Mouse (Mus musculus) kidney, postnatal 0 days (tissue): Measurements from ENCODE around the gene Sema3f. TPM values are rescaled to one million over a fixed set of nuclear protein-coding genes. Genes with fewer than 3 reads are reported as not detected.
A peak's percentile ranks its signal among the peaks of the same experiment; 100 is the strongest.

Experiments
- ATAC-seq: fragments of 200-750 bp; cut with Nextera tagmentation; replicated peaks from 2 replicates; pipeline ENCODE4 v1.8.0; 2017; ENCODE audit warnings: low read depth, moderate number of reproducible peaks, moderate TSS enrichment, moderate library complexity; ENCODE audit not compliant: low FRiP score
- DNase-seq: peaks from one replicate; pipeline ENCODE4 v3.0.0-alpha.2; 2016; ENCODE audit warnings: low spot score
- H3K27ac ChIP-seq: fragments of 300-500 bp; sonication (generic); 2 replicates; pipeline ENCODE4 v1.5.1; 2014; ENCODE audit warnings: mild to moderate bottlenecking
- H3K27me3 ChIP-seq: fragments of 300-500 bp; sonication (generic); 2 replicates; pipeline ENCODE4 v1.6.1; 2014; ENCODE audit warnings: low read length, mixed read lengths; ENCODE audit not compliant: insufficient read depth
- H3K36me3 ChIP-seq: fragments of 300-500 bp; sonication (generic); 2 replicates; pipeline ENCODE4 v1.6.1; 2014; ENCODE audit warnings: low read length, mixed read lengths; ENCODE audit not compliant: insufficient read depth
- H3K4me1 ChIP-seq: fragments of 300-500 bp; sonication (generic); replicated peaks from 2 replicates; pipeline ENCODE4 v1.6.1; 2014; ENCODE audit warnings: antibody characterized with exemption, low read length, mixed read lengths; ENCODE audit not compliant: insufficient read depth
- H3K4me2 ChIP-seq: fragments of 300-500 bp; sonication (generic); 2 replicates; pipeline ENCODE4 v1.6.1; 2014; ENCODE audit warnings: mild to moderate bottlenecking, low read length, moderate library complexity, mixed read lengths
- H3K4me3 ChIP-seq: fragments of 300-500 bp; sonication (generic); replicated peaks from 2 replicates; pipeline ENCODE4 v1.5.1; 2014; ENCODE audit warnings: low read depth, low read length
- H3K9ac ChIP-seq: fragments of 300-500 bp; sonication (generic); 2 replicates; pipeline ENCODE4 v1.6.1; 2014; ENCODE audit warnings: low read depth, low read length
- H3K9me3 ChIP-seq: fragments of 300-500 bp; sonication (generic); replicated peaks from 2 replicates; pipeline ENCODE4 v1.6.1; 2016; ENCODE audit warnings: low read length, inconsistent platforms, mixed read lengths
- CTCF ChIP-seq: IDR thresholded peaks from 2 replicates; pipeline ENCODE4 v1.5.1; 2016; ENCODE audit warnings: antibody characterized with exemption, low read depth, mild to moderate bottlenecking, moderate library complexity
- WGBS: fragments of 180-500 bp; shearing (Covaris S2); extraction: QIAGEN DNeasy Blood & Tissue Kit; methylation state at CpG from one replicate; pipeline ENCODE4 v1.1.7; 2014; 5-methylcytosine and 5-hydroxymethylcytosine counted together
- polyA plus RNA-seq: library from polyadenylated mRNA; unstranded; fragments of >200 nt; fragmentation: Nextera tagmentation; extraction: Ambion mirVana; gene quantifications from 2 replicates; pipeline ENCODE4 v1.2.1, GENCODE M21; 2015

The Sema3f gene
- polyA plus RNA-seq, 1 experiment from 2014 or later, result 16.2 TPM

- H3K4me2 ChIP-seq, result no peak overlapping the region
- peak; percentile 50 for DNase-seq
- no peaks in the 10 kb centered on the region for H3K9me3 ChIP-seq
- 44% methylated on average over 5 of the region's 5 CpGs for WGBS
- ATAC-seq, result peak; percentile 71
- no peak overlapping the region for H3K4me3 ChIP-seq
- no peaks in the 10 kb centered on the region; the same call in 1 of the 2 replicates for H3K27me3 ChIP-seq
- peak overlapping the region; percentile 31 for H3K27ac ChIP-seq
- no peak for TF ChIP-seq CTCF
- H3K9ac ChIP-seq, result no peak overlapping the region
- no peaks in the 10 kb centered on the region for H3K36me3 ChIP-seq
- H3K4me1 ChIP-seq, result peaks cover 35% of the 10 kb centered on the region
These were observed 40.0 kb downstream of the Sema3f start for GRCm38 (mm10) chr9:107670259-107670658.

GRCm38 (mm10) chr9:107669480-107669945 is 40.8 kb downstream of the Sema3f start, which contains the start of gene Slc38a3:
Gene Slc38a3 (minus strand): TSS chr9:107669530.
- H3K4me1 ChIP-seq, result peaks cover 35% of the 10 kb centered on the region
- H3K27ac ChIP-seq, result peak within 1 kb of the TSS; percentile 31
- TF ChIP-seq CTCF, result no peak
- WGBS, result 72% methylated on average over 9 of the region's 9 CpGs
- DNase-seq (no peak), ATAC-seq (0 out of 2 replicates have a peak, but pooled peaks have one; percentile 23)
- no peaks in the 10 kb centered on the region; the same call in 1 of the 2 replicates for H3K27me3 ChIP-seq
- H3K9me3 ChIP-seq, result no peaks in the 10 kb centered on the region
- no peaks in the 10 kb centered on the region for H3K36me3 ChIP-seq
- no peak within 1 kb of the TSS for H3K9ac ChIP-seq
- H3K4me3 ChIP-seq, result no peak within 1 kb of the TSS
- H3K4me2 ChIP-seq, result no peak within 1 kb of the TSS

- H3K4me2 ChIP-seq, result no peak overlapping the region
- no peak overlapping the region for H3K4me3 ChIP-seq
- no peaks in the 10 kb centered on the region for H3K9me3 ChIP-seq
- H3K27me3 ChIP-seq, result no peaks in the 10 kb centered on the region; the same call in 1 of the 2 replicates
- ATAC-seq, result no peak
- WGBS, result 57% methylated on average over 3 of the region's 3 CpGs
- TF ChIP-seq CTCF, result no peak
- DNase-seq, result no peak
- peak overlapping the region; percentile 31; the same call in 1 of the 2 replicates for H3K27ac ChIP-seq
- no peak overlapping the region for H3K9ac ChIP-seq
- H3K36me3 ChIP-seq, result no peaks in the 10 kb centered on the region
- H3K4me1 ChIP-seq, result peaks cover 35% of the 10 kb centered on the region
These were observed 41.4 kb downstream of the Sema3f start for GRCm38 (mm10) chr9:107668916-107669315.

- Histone ChIP-seq H3K9me3 (no peaks in the 10 kb centered on the region), H3K27me3 (no peaks in the 10 kb centered on the region; the same call in 1 of the 2 replicates), H3K9ac (no peak overlapping the region), H3K27ac (0 out of 2 replicates have a peak overlapping the region, but pooled peaks have one; percentile 31), H3K36me3 (no peaks in the 10 kb centered on the region), H3K4me2 (no peak overlapping the region), H3K4me3 (no peak overlapping the region), H3K4me1 (peaks cover 35% of the 10 kb centered on the region)
- no peak for ATAC-seq
- no peak for DNase-seq
- 42% methylated on average over 8 of the region's 8 CpGs for WGBS
- no peak for TF ChIP-seq CTCF
These were observed 42.3 kb downstream of the Sema3f start for GRCm38 (mm10) chr9:107668011-107668410.

- Histone ChIP-seq H3K36me3 (no peaks in the 10 kb centered on the region), H3K27me3 (no peaks in the 10 kb centered on the region; the same call in 1 of the 2 replicates), H3K9ac (peak overlapping the region; percentile 58), H3K27ac (peak overlapping the region; percentile 47; the same call in 1 of the 2 replicates), H3K9me3 (no peaks in the 10 kb centered on the region), H3K4me3 (peak overlapping the region; percentile 40), H3K4me2 (peak overlapping the region; percentile 83), H3K4me1 (peaks cover 35% of the 10 kb centered on the region)
- ATAC-seq (peak; percentile 83), DNase-seq (peak; percentile 68)
- no peak for TF ChIP-seq CTCF
- WGBS, result under 1% methylated on average over 24 of the region's 24 CpGs
These were observed 43.1 kb downstream of the Sema3f start for GRCm38 (mm10) chr9:107667219-107667618.

- Histone ChIP-seq H3K9me3 (no peaks in the 10 kb centered on the region), H3K4me3 (peak overlapping the region; percentile 40), H3K27me3 (no peaks in the 10 kb centered on the region; the same call in 1 of the 2 replicates), H3K36me3 (no peaks in the 10 kb centered on the region), H3K4me2 (peak overlapping the region; percentile 83), H3K4me1 (peaks cover 35% of the 10 kb centered on the region), H3K9ac (peak overlapping the region; percentile 58), H3K27ac (peak overlapping the region; percentile 47; the same call in 1 of the 2 replicates)
- DNase-seq (no peak), ATAC-seq (no peak)
- under 1% methylated on average over 30 of the region's 30 CpGs for WGBS
- no peak for TF ChIP-seq CTCF
These were observed 43.5 kb downstream of the Sema3f start for GRCm38 (mm10) chr9:107666751-107667205.
